Mouse (Mus musculus) erythroblast, embryonic 14.5 days (primary cell): ENCODE results near the gene Maea.

ENCODE experiments used
- GATA1 ChIP-seq: IDR thresholded peaks from 2 replicates; pipeline ENCODE4 v1.6.1; 2012; ENCODE audit warnings: low read length, inconsistent platforms, mixed read lengths
- TAL1 ChIP-seq: IDR thresholded peaks from 3 replicates; pipeline ENCODE4 v1.6.1; 2012; ENCODE audit warnings: low read length, inconsistent platforms, mixed read lengths

DNA sequence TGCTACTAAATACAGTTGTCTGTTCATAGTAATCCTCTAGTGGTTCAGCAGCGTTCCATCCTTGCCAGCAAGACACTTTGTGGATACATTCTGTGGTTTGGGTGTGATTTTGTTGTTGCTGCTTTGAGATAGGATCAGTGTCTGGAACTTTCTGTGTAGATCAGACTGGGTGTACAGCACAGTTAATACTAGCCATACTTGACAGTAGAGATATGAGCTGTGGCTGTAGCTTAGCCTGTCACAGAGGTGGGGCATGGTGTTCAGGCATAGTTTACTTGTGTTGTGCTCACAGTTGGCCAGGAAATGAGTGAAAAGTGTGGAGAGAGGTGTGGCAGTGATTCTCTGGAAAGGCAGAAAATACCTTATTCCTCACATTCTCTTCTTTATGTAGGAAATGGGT, 22.2 kb downstream of the Maea start:
- TF ChIP-seq GATA1 = no peak
- TF ChIP-seq TAL1 = no peak
